Mouse (Mus musculus) neural tube, embryonic 14.5 days (tissue): ENCODE measurements around the gene Oxct2b. TPM values are rescaled to one million over a fixed set of nuclear protein-coding genes. Genes with fewer than 3 reads are reported as not detected.
A peak's percentile ranks its signal among the peaks of the same experiment; 100 is the strongest.
"Not testable (repeated sequence)": the region's sequence is repeated elsewhere in the genome, so short reads cannot be mapped to it uniquely, and the experiment has no call there.

Source experiments
- ATAC-seq: fragments of 200-750 bp; cut with Nextera tagmentation; 2 replicates; pipeline ENCODE4 v1.8.0; 2017; ENCODE audit warnings: low read depth, mild to moderate bottlenecking, moderate TSS enrichment, moderate library complexity
- H3K27ac ChIP-seq: fragments of 300-500 bp; sonication (generic); 2 replicates; pipeline ENCODE4 v1.5.1; 2014; ENCODE audit warnings: low read depth, mild to moderate bottlenecking, control low read depth, low read length, moderate library complexity, mixed read lengths
- H3K27me3 ChIP-seq: fragments of 300-500 bp; sonication (generic); 2 replicates; pipeline ENCODE4 v1.6.1; 2014; ENCODE audit warnings: low read length; ENCODE audit not compliant: control insufficient read depth, insufficient read depth
- H3K36me3 ChIP-seq: fragments of 300-500 bp; sonication (generic); 2 replicates; pipeline ENCODE4 v1.6.1; 2014; ENCODE audit warnings: low read length, mixed read lengths; ENCODE audit not compliant: control insufficient read depth, insufficient read depth
- H3K4me1 ChIP-seq: fragments of 300-500 bp; sonication (generic); 2 replicates; pipeline ENCODE4 v1.6.1; 2014; ENCODE audit warnings: low read length; ENCODE audit not compliant: control insufficient read depth, insufficient read depth
- H3K4me2 ChIP-seq: fragments of 300-500 bp; sonication (generic); 2 replicates; pipeline ENCODE4 v1.6.1; 2014; ENCODE audit warnings: mild to moderate bottlenecking, low read depth, low read length, control low read depth
- H3K4me3 ChIP-seq: fragments of 300-500 bp; sonication (generic); 2 replicates; pipeline ENCODE4 v1.5.1; 2014; ENCODE audit warnings: low read depth, low read length, control low read depth, mixed read lengths
- H3K9ac ChIP-seq: fragments of 300-500 bp; sonication (generic); replicated peaks from 2 replicates; pipeline ENCODE4 v1.6.1; 2014; ENCODE audit warnings: low read depth, mild to moderate bottlenecking, control low read depth, low read length, mixed read lengths
- H3K9me3 ChIP-seq: fragments of 300-500 bp; sonication (generic); 2 replicates; pipeline ENCODE4 v1.6.1; 2016; ENCODE audit warnings: low read length; ENCODE audit not compliant: control insufficient read depth
- WGBS: fragments of 180-500 bp; shearing (Covaris S2); extraction: QIAGEN DNeasy Blood & Tissue Kit; methylation state at CpG from one replicate; pipeline ENCODE4 v1.1.7; 2014; 5-methylcytosine and 5-hydroxymethylcytosine counted together
- polyA plus RNA-seq: library from polyadenylated mRNA; unstranded; fragments of >200 nt; fragmentation: Nextera tagmentation; extraction: Ambion mirVana; gene quantifications from 2 replicates; pipeline ENCODE4 v1.2.1, GENCODE M21; 2014

The Oxct2b gene
- polyA plus RNA-seq, 1 experiment from 2014 or later = 0.67 TPM

DNA sequence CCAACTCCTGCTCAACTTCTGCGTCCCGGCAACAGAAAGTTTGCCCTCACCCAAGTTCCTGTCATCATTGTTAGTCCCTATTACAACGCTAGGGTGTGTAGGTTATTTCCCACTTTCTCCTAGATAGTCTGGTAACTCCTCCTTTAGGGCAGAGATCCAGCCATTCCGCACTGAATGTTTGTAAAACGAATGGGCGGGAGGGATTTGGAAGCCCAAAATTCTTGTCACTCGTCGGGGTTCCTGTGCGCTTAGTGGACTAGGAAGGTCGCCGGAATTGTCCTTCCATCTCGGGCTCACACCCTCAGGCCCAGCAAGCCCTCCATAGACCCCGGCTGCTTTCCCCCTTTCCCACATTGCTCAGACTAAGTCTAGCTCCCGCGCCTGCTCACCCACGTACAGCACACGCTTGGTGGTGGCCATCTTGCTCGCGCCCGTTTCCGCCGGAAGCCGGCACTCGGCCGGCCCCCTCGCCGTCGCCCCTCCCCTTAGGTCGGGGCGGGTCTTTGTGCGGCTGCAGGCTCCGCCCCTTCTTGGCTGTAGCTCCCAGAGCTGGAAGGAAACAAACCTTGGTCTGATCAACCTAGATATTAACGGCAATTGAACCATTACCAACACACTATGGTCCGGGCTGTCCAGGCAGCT is 23.6 kb downstream of the Oxct2b start, which contains the start of gene Ppie:
Gene Ppie, minus strand, starts transcription at position 439 of the 642 bp plus-strand sequence.
- peaks cover 7% of the 10 kb centered on the region; the same call in 1 of the 2 replicates for H3K36me3 ChIP-seq
- H3K4me1 ChIP-seq = peaks cover 6% of the 10 kb centered on the region
- H3K4me3 ChIP-seq = peak within 1 kb of the TSS; percentile 62
- H3K4me2 ChIP-seq = peak within 1 kb of the TSS; percentile 91
- H3K9ac ChIP-seq = peak within 1 kb of the TSS; percentile 50
- no peaks in the 10 kb centered on the region for H3K9me3 ChIP-seq
- H3K27ac ChIP-seq = peak within 1 kb of the TSS; percentile 69
- WGBS = under 1% methylated on average over 34 of the region's 34 CpGs
- no peaks in the 10 kb centered on the region for H3K27me3 ChIP-seq
- peak; percentile 98 for ATAC-seq

DNA sequence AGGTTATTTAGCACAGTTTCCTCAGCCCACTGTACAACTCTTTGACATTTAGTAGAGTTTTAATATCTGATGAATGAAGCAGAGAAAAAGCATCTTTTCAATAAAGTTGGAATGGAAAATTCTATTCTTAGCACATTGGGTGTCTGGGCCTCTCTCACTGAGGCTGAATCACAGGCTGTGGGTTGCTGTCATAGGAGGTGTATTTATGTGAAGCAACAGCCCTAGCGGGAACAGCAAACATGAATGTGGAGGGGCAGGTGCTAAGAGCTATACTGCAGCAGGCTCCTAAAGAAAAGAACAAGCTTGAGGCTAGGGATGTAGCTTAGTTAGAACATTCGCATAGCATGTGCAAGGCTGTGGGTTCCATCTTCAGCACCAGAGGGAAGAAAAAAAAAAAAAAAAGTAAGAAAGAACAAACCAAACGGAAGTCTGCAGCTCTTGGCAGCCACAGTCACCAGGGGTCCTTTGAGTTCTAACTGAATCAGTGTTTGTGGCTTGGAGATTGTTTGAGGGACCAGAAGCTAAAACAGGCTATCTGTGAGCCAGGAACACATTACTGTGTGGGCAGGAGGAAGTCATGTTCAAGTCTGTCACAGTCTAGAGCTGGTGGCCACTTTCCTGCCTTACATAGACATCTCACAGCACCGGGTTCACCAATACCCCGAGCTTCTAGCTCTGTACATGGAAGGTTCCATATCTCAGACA is 31.5 kb downstream of the Oxct2b start:
- Histone ChIP-seq H3K27me3 (no peaks in the 10 kb centered on the region), H3K9ac (no peak overlapping the region), H3K4me2 (no peak overlapping the region), H3K27ac (no peak overlapping the region), H3K4me3 (no peak overlapping the region), H3K36me3 (no peaks in the 10 kb centered on the region), H3K4me1 (no peaks in the 10 kb centered on the region), H3K9me3 (no peaks in the 10 kb centered on the region)
- no peak for ATAC-seq
- 73% methylated on average over 5 of the region's 5 CpGs for WGBS

DNA sequence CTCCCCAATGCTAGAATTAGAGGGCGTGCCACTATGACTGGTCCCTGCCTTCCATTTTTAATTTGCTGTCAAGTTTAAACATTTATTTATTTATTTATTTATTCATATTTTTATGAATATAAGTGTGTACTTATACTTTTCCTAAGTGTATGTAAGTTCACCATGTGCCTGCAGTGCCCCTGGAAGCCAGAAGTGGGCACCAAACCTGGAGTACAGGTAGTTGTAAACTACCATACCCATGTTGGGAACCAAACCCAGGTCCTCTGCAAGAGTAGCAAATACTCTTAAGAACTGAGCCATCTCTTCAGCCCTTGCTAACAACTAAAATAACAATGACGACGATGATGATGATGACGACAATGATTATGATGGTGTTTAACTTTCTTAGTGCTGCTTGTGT is 35.9 kb downstream of the Oxct2b start:
- WGBS = 76% methylated on average over 4 of the region's 4 CpGs
- Histone ChIP-seq H3K4me1 (no peaks in the 10 kb centered on the region), H3K36me3 (no peaks in the 10 kb centered on the region), H3K4me2 (no peak overlapping the region), H3K4me3 (no peak overlapping the region), H3K9me3 (no peaks in the 10 kb centered on the region), H3K9ac (no peak overlapping the region), H3K27ac (no peak overlapping the region), H3K27me3 (no peaks in the 10 kb centered on the region)
- no peak for ATAC-seq

DNA sequence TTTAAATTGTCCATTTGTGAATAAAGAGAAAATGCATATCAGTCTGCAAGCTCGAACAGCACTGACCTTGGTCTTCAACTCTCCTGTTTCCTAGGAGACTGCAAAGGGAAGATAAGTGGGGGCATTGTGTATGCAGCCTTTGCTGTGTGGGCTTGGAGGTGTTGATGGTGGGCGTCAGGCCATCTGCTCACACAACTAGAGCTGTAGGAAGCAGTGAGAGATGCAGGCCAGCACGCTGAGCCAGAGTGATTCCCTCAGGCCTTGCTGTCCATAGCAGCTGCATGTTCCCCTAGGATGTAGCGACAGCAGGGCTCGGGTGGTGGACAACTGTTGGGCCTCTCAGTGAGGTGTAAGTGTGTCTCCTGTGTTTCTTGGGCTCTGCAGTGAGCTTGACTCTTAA is 36.9 kb downstream of the Oxct2b start:
- Histone ChIP-seq H3K4me1 (no peaks in the 10 kb centered on the region), H3K4me3 (no peak overlapping the region), H3K9ac (no peak overlapping the region), H3K27me3 (no peaks in the 10 kb centered on the region), H3K36me3 (no peaks in the 10 kb centered on the region), H3K4me2 (no peak overlapping the region), H3K9me3 (no peaks in the 10 kb centered on the region), H3K27ac (no peak overlapping the region)
- no peak for ATAC-seq
- WGBS = 48% methylated on average over 5 of the region's 5 CpGs

DNA sequence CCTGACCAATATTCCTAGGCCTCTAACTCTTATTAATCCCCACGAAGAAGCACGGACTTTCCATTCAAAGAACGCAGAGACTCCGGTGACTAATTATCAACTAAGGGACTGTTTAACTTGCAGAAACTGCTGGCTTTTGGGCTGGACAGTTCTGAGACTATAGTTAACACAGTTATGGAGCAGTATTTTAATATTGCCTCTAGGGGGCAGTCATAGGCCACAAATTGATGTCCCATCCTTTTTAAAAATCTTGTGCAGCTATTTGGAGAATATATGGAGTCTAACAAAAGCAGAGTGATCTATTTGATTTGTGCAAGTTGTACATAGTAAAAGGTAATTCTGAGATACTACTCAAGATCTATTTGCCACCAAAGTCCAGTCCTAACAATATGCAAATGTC is 38.9 kb downstream of the Oxct2b start:
- Histone ChIP-seq H3K9ac (no peak overlapping the region), H3K4me1 (no peaks in the 10 kb centered on the region), H3K4me3 (no peak overlapping the region), H3K27ac (no peak overlapping the region), H3K9me3 (no peaks in the 10 kb centered on the region), H3K27me3 (no peaks in the 10 kb centered on the region), H3K36me3 (no peaks in the 10 kb centered on the region), H3K4me2 (no peak overlapping the region)
- 27% methylated on average over 4 of the region's 4 CpGs for WGBS
- no peak for ATAC-seq

DNA sequence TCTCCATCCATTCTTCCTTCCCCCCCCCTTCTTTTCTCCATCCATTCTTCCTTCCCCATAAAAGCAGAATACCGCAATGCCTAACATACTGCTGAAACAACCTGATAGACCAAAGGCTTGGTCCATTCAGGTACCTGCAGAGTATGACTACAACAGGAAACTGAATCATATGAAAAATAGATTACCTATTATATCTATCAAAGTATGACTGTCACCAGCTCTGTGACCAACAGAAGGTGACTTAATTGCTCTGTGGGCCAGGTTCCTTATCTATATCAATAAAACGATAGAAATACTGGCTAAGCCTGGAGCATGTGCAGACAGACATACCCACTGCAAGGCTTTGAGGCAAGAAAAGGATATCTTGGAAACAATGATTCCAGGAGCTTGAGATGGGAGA is 39.4 kb downstream of the Oxct2b start:
- WGBS = 82% methylated on average over 2 of the region's 2 CpGs
- H3K36me3 ChIP-seq = no peaks in the 10 kb centered on the region
- no peak overlapping the region for H3K4me2 ChIP-seq
- H3K4me3 ChIP-seq = no peak overlapping the region
- no peaks in the 10 kb centered on the region for H3K9me3 ChIP-seq
- H3K4me1 ChIP-seq = no peaks in the 10 kb centered on the region
- no peak overlapping the region for H3K27ac ChIP-seq
- H3K27me3 ChIP-seq = no peaks in the 10 kb centered on the region
- no peak for ATAC-seq
- H3K9ac ChIP-seq = no peak overlapping the region

DNA sequence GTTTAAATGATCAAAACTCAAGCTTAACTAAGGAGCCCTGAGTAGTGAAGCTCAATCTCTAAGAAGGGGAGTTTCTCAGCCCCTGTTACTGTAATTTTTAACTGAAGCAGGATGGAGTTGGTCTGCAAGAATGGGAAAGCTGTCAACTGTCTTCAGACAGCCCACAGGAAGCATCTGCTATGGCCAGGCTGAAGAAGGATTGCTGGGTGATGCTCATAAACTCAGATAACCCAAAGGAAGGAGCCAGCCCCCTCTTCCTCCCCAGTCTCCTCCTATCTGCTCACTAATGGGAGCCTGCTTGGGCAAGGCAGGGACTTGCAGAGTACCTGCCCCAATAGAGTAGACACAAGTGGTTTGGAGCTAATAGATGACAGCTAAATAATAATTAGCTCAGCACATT is 39.8 kb downstream of the Oxct2b start:
- H3K27me3 ChIP-seq = no peaks in the 10 kb centered on the region
- ATAC-seq = no peak
- H3K4me2 ChIP-seq = no peak overlapping the region
- H3K4me3 ChIP-seq = no peak overlapping the region
- no peak overlapping the region for H3K9ac ChIP-seq
- no peak overlapping the region for H3K27ac ChIP-seq
- H3K36me3 ChIP-seq = no peaks in the 10 kb centered on the region
- H3K4me1 ChIP-seq = no peaks in the 10 kb centered on the region
- H3K9me3 ChIP-seq = no peaks in the 10 kb centered on the region

DNA sequence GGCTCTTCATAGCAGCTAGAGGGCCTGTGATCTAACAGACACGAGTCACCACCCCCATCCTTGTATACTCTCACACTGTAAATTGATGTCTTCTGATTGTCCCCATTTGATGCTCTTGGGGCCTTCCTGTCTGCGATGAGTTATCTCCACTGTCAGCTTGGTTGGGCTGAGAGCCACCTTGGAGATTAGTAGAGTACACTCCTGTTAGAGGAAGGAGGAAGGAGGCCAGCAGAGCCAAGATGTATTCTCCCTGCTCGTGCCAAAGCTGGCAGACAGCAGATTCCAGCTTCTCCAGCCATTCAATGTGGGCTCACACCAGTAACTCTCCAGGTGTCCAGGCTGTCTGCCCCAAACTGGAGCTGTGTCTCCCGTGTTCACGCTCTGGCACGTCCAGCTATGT is 44.5 kb downstream of the Oxct2b start:
- H3K4me2 ChIP-seq = no peak overlapping the region
- H3K9me3 ChIP-seq = no peaks in the 10 kb centered on the region
- H3K9ac ChIP-seq = no peak overlapping the region
- no peaks in the 10 kb centered on the region for H3K36me3 ChIP-seq
- no peak overlapping the region for H3K4me3 ChIP-seq
- no peak overlapping the region for H3K27ac ChIP-seq
- ATAC-seq = no peak
- no peaks in the 10 kb centered on the region for H3K4me1 ChIP-seq
- H3K27me3 ChIP-seq = no peaks in the 10 kb centered on the region
- 82% methylated on average over 6 of the region's 6 CpGs for WGBS

DNA sequence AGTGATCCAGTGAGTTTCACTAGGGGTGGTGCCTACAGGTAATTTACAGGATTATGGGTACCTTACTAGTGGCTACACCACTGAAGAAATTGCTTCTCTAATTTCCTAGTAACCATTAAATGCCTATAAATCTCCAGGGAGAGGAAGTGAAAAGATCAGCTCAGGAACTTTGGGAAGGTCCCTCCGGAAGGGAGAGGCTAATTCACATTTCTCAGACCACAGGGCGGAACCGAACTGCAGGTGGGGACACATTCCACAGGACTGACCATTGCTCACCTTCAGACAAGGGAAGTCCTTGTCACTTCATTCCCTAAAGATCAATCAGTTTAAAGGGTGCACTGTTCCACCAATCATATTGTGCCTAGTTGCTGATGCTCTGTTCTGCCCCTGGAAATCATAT is 45.2 kb downstream of the Oxct2b start:
- H3K4me1 ChIP-seq, ATAC-seq, H3K4me3 ChIP-seq, H3K4me2 ChIP-seq, H3K27ac ChIP-seq, H3K27me3 ChIP-seq, H3K36me3 ChIP-seq, H3K9me3 ChIP-seq, H3K9ac ChIP-seq: not testable (repeated sequence)
- WGBS = 70% methylated on average over 3 of the region's 3 CpGs
